In genomic region chr2:30474776-30475175, GRCm38 (mm10) we compare ENCODE assay signal across 9 mouse cellular contexts. TPM values are rescaled to one million over a fixed set of nuclear protein-coding genes. Genes with fewer than 3 reads are reported as not detected.
DNase-seq lines count a peak whose midpoint lies in the region; ATAC-seq and TF ChIP-seq lines count a peak whose summit lies in the region.
"Had no signal": no experiment of that assay in that cellular context is flagged by ENCODE, and none has a peak within 500 bp of the region (broad histone marks: within the 10 kb centered on the region; RNA-seq: fewer than 3 reads in every experiment).

No protein-coding gene starts in this region.

- WGBS in heart, embryonic 10.5 days: 20% methylated on average over 4 of the region's 4 CpGs
- WGBS in hindbrain, embryonic 13.5 days: 23% methylated on average over 4 of the region's 4 CpGs
- 22% methylated on average over 4 of the region's 4 CpGs for WGBS in midbrain, embryonic 11.5 days

- peak overlapping the region; percentile 76 for H3K9ac ChIP-seq in ES-E14 (ENCODE audit: insufficient read depth, low read depth, low read length, poor library complexity, severe bottlenecking)
- peak overlapping the region; percentile 51; the same call in 1 of the 2 replicates for H3K9ac ChIP-seq in hindbrain, embryonic 13.5 days
- no peak overlapping the region for H3K9ac ChIP-seq in midbrain, embryonic 11.5 days (ENCODE audit: low read length)

- DNase-seq in heart, embryonic 10.5 days (ENCODE audit: low spot score): no peak
- no peak for DNase-seq in heart, adult 9 months (ENCODE audit: low spot score in 2 of 2)
- no peak for DNase-seq in ES-E14 (ENCODE audit: low read depth, low spot score)
- no peak for DNase-seq in midbrain, embryonic 11.5 days (ENCODE audit: low spot score, missing footprints)
- DNase-seq in spleen, postnatal 14 days (ENCODE audit: low spot score in 2 of 2): no peak
- no peak for DNase-seq in Muller cell, postnatal 12 days (ENCODE audit: inconsistent ontology term)

- H3K4me1 ChIP-seq in heart, embryonic 10.5 days: peaks cover 37% of the 10 kb centered on the region
- peaks cover 0 to 11% of the 10 kb centered on the region in 2 experiments; a peak in 2 of 4 replicates for H3K4me1 ChIP-seq in ES-E14 (ENCODE audit: control insufficient read depth in 2 of 2, insufficient read depth in 2 of 2, low read length in 2 of 2, poor library complexity in 1 of 2)
- H3K4me1 ChIP-seq in hindbrain, embryonic 13.5 days (replicated peaks): peaks cover 29% of the 10 kb centered on the region
- peaks cover 19% of the 10 kb centered on the region for H3K4me1 ChIP-seq in midbrain, embryonic 11.5 days (ENCODE audit: control insufficient read depth, insufficient read depth, low read length)

- no peaks in the 10 kb centered on the region for H3K9me3 ChIP-seq in heart, embryonic 10.5 days
- no peaks in the 10 kb centered on the region for H3K9me3 ChIP-seq in ES-E14 (ENCODE audit: control insufficient read depth, insufficient read depth, low read depth, low read length)
- no peaks in the 10 kb centered on the region for H3K9me3 ChIP-seq in hindbrain, embryonic 13.5 days
- H3K9me3 ChIP-seq in midbrain, embryonic 11.5 days (ENCODE audit: control insufficient read depth, low read length): no peaks in the 10 kb centered on the region

- H3K4me3 ChIP-seq in heart, embryonic 10.5 days: peak overlapping the region; percentile 81
- H3K4me3 ChIP-seq in ES-E14 (ENCODE audit: insufficient read depth in 1 of 2, low read depth in 1 of 2, low read length in 2 of 2, poor library complexity in 1 of 2, severe bottlenecking in 1 of 2): peak overlapping the region; percentile 73 to 90
- H3K4me3 ChIP-seq in hindbrain, embryonic 13.5 days: peak overlapping the region; percentile 97
- H3K4me3 ChIP-seq in midbrain, embryonic 11.5 days (ENCODE audit: low read depth, low read length): peak overlapping the region; percentile 93; the same call in 1 of the 2 replicates

- peak overlapping the region; percentile 97 for H3K27ac ChIP-seq in heart, embryonic 10.5 days
- H3K27ac ChIP-seq in ES-E14 (ENCODE audit: insufficient read depth, low read depth, low read length, poor library complexity, severe bottlenecking): peak overlapping the region; percentile 82
- no peak overlapping the region for H3K27ac ChIP-seq in hindbrain, embryonic 13.5 days
- no peak overlapping the region for H3K27ac ChIP-seq in midbrain, embryonic 11.5 days (ENCODE audit: low read depth, low read length)

- peak overlapping the region; percentile 97 for H3K4me2 ChIP-seq in hindbrain, embryonic 13.5 days
- peak overlapping the region; percentile 98 for H3K4me2 ChIP-seq in midbrain, embryonic 11.5 days

- H3K27me3 ChIP-seq in heart, embryonic 10.5 days (ENCODE audit: insufficient read depth, poor library complexity, severe bottlenecking): peaks cover 22% of the 10 kb centered on the region
- 0 out of 2 replicates have a peak, but pooled peaks cover 8% of the 10 kb centered on the region for H3K27me3 ChIP-seq in hindbrain, embryonic 13.5 days
- H3K27me3 ChIP-seq in midbrain, embryonic 11.5 days (ENCODE audit: control insufficient read depth, insufficient read depth, low read length): no peaks in the 10 kb centered on the region

- no peaks in the 10 kb centered on the region for H3K36me3 ChIP-seq in heart, embryonic 10.5 days
- peaks cover 2% of the 10 kb centered on the region; the same call in 1 of the 2 replicates for H3K36me3 ChIP-seq in ES-E14 (ENCODE audit: control insufficient read depth, insufficient read depth, low read length, poor library complexity, severe bottlenecking)
- H3K36me3 ChIP-seq in hindbrain, embryonic 13.5 days: no peaks in the 10 kb centered on the region
- H3K36me3 ChIP-seq in midbrain, embryonic 11.5 days (ENCODE audit: control insufficient read depth, insufficient read depth, low read length): no peaks in the 10 kb centered on the region

- in situ Hi-C loops in ES-E14 (cut with MboI; ENCODE audit: low sequenced_read_pairs in 2 of 2, unreplicated experiment in 2 of 2): loop anchor here (25.0 kb wide), 1 partner anchor 313 kb away; no protein-coding TSS in a partner anchor

- ATAC-seq in hindbrain, embryonic 13.5 days (ENCODE audit: low FRiP score): no peak
- ATAC-seq in midbrain, embryonic 11.5 days (ENCODE audit: low FRiP score): no peak
- no peak for ATAC-seq in inflammation-experienced regulatory T-cells, adult 6 months
- ATAC-seq: activated CD4-positive, CD25-positive, alpha-beta regulatory T cell, adult 4 months had no signal

TF ChIP-seq in ES-E14, 5 proteins besides CTCF, POLR2A, EP300 and RAD21:
- no peak for TF ChIP-seq MAFK (IDR thresholded peaks at IDR 0.05; ENCODE audit: insufficient read depth, low read depth, low read length)
- no peak for TF ChIP-seq ZNF384 (IDR thresholded peaks at IDR 0.05; ENCODE audit: low read depth, low read length)
- TF ChIP-seq ZC3H11A (IDR thresholded peaks at IDR 0.05; ENCODE audit: borderline replicate concordance, low read depth, low read length): no peak

RNA-seq across cellular contexts. Expression of gene Ier5l, which starts 0.8 kb away (rescaled TPM):
- 1.00 and 2.2 TPM in 2 replicates for polyA plus RNA-seq in heart, embryonic 10.5 days (2016; fragmentation: Nextera tagmentation; extraction: Ambion mirVana)
- total RNA-seq in ES-E14 (2012; rRNA removed): 13.3 and 17.7 TPM in 2 replicates
- polyA plus RNA-seq in hindbrain, embryonic 13.5 days (2015; fragmentation: Nextera tagmentation; extraction: Ambion mirVana): 2.1 and 2.9 TPM in 2 replicates
- polyA plus RNA-seq in midbrain, embryonic 11.5 days (2014; fragmentation: Nextera tagmentation; extraction: Ambion mirVana): 4.9 and 5.0 TPM in 2 replicates
- polyA plus RNA-seq in inflammation-experienced regulatory T-cells, adult 6 months (2017; shearing (Covaris generic)): not detected

RNA-seq across cellular contexts. Expression of gene Ptpa, which starts 58.9 kb away (rescaled TPM):
- 129 and 140 TPM in 2 replicates for polyA plus RNA-seq in heart, embryonic 10.5 days (2016; fragmentation: Nextera tagmentation; extraction: Ambion mirVana)
- total RNA-seq in ES-E14 (2012; rRNA removed): 97.9 and 103 TPM in 2 replicates
- 129 and 133 TPM in 2 replicates for polyA plus RNA-seq in hindbrain, embryonic 13.5 days (2015; fragmentation: Nextera tagmentation; extraction: Ambion mirVana)
- 50.7 and 54.3 TPM in 2 replicates for polyA plus RNA-seq in midbrain, embryonic 11.5 days (2014; fragmentation: Nextera tagmentation; extraction: Ambion mirVana)
- 10 to 100 TPM; 36.5 to 78.0 (median 49.8) TPM for polyA plus RNA-seq in inflammation-experienced regulatory T-cells, adult 6 months (2017; shearing (Covaris generic))

RNA-seq across cellular contexts. Expression of gene Crat, which starts 59.2 kb away (rescaled TPM):
- 36.1 and 55.2 TPM in 2 replicates for polyA plus RNA-seq in heart, embryonic 10.5 days (2016; fragmentation: Nextera tagmentation; extraction: Ambion mirVana)
- total RNA-seq in ES-E14 (2012; rRNA removed): 5.3 and 5.8 TPM in 2 replicates
- polyA plus RNA-seq in hindbrain, embryonic 13.5 days (2015; fragmentation: Nextera tagmentation; extraction: Ambion mirVana): 22.1 and 24.0 TPM in 2 replicates
- 23.7 and 24.2 TPM in 2 replicates for polyA plus RNA-seq in midbrain, embryonic 11.5 days (2014; fragmentation: Nextera tagmentation; extraction: Ambion mirVana)
- 1 to 10 TPM; 1.8 to 2.6 (median 1.9) TPM for polyA plus RNA-seq in inflammation-experienced regulatory T-cells, adult 6 months (2017; shearing (Covaris generic))

Comparison
In these comparisons a context has a peak if more than half of its experiments do, and no peak if none do; other contexts are left out.
1. H3K27ac ChIP-seq: peak in heart, embryonic 10.5 days (single experiment) and ES-E14 (single experiment); none in hindbrain, embryonic 13.5 days (single experiment) and midbrain, embryonic 11.5 days (single experiment).
2. Peak in every context shown above with its lines, with median percentiles within 50 percentile points of each other: H3K4me3 ChIP-seq.